Mouse (Mus musculus) lung, postnatal 0 days (tissue): ENCODE results near the gene Eef1akmt1.

ENCODE experiments used
- CTCF ChIP-seq: IDR thresholded peaks from 2 replicates; pipeline ENCODE4 v1.5.1; 2016; ENCODE audit warnings: antibody characterized with exemption, mild to moderate bottlenecking
- EP300 ChIP-seq: IDR thresholded peaks from 2 replicates; pipeline ENCODE4 v1.6.1; 2016; ENCODE audit warnings: antibody characterized with exemption, mild to moderate bottlenecking, control low read depth

- TF ChIP-seq CTCF (peak; percentile 87), EP300 (no peak)
Measured at GRCm38 (mm10) chr14:57619487-57619886, 48.1 kb upstream of the Eef1akmt1 start.
